Mouse (Mus musculus) mouse embryonic stem cell (cell line): ENCODE results near the gene Ppp1r27.
"Not testable (repeated sequence)": the region's sequence is repeated elsewhere in the genome, so short reads cannot be mapped to it uniquely, and the experiment has no call there.

Experiments used
- in situ Hi-C, 2 experiments: fragments of 300-500 bp; cut with MboI; formaldehyde crosslinking; loops; 1 replicate in 1 of 2; 3 replicates in 1 of 2; pipeline ENCODE4 v1.14.3; 2019 to 2020; ENCODE audit warnings: low sequenced_read_pairs in 2 of 2, low pct_unique_long_range_greater_than_20kb in 1 of 2, mixed read lengths in 1 of 2; ENCODE audit not compliant: unreplicated experiment in 1 of 2

The Ppp1r27 gene

GRCm38 (mm10) chr11:120525959-120526358 is 25.0 kb downstream of the Ppp1r27 start:
- in situ Hi-C loops = no loop called here

- in situ Hi-C loops = no loop called here
Observed at GRCm38 (mm10) chr11:120522581-120522980, 28.4 kb downstream of the Ppp1r27 start.

DNA sequence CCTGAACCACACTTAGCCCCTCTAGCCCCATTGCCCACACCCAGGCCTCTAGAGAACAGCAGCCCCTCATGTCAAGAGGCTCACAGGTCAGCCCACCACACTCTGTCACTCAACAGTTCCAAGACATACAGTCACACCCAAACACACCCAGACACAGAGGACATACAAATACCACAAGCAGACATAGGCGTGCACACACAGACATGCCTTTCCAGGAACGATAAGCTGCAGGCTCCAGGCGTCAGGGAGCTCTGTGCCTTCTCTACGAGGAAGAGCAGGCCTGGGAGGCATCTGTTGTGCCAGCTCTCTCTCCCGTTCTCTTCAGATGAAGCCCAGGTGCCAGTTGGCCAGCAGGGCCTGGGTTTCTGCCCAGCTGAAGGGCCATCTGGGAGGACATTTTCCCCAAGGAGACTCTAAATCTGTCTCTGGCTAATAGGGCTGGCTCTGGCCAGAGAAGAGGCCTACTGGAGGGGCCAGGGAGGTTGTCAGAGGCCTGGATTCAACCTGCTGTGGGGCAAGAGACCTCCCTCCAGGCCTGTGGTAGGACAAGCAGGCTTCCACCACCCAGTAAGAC is 29.9 kb downstream of the Ppp1r27 start:
- in situ Hi-C loops = no loop called here

DNA sequence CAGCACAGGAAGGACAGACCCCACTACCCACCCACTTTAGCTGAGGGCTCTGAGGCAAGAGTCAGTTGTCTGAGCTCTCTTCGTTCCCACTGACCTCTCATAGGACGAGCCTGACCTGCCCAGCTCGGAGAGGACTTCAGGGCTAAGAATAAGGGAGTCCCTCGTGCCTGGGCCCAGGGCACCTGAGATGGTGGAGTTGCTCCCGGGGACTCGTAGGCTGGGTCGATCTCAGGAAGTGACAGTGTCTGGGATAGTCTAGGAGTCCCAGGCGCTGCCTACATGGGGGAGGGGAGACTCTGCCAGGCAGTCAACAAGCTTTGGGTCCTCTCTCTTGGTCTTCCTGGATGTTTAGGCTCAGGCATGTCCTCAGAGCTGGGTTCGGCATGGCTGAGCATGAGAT is 30.4 kb downstream of the Ppp1r27 start:
- in situ Hi-C loops = no loop called here

DNA sequence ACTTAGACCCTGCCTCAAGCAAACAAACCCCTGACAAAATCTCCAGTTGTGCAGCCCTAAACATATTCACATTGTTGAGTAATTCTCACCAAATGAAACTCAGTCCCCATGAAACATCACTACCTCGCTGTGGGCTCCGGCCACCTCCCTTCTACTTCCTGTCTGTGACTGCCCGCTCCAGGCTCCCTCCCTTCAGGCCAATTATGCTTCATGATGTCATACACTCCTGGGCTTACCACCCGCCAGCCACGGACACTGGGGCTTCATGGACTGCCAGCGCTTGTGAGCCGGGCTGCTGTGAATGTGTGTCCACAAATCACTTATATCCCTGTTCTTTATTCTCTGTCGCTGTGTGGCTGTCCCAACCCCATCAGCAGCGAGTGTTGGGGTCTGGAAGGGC is 31.2 kb downstream of the Ppp1r27 start:
- in situ Hi-C loops = loop anchor here in 1 of 2 experiments (5.0 kb wide), 1 partner anchor 43 kb away; no protein-coding TSS in a partner anchor

DNA sequence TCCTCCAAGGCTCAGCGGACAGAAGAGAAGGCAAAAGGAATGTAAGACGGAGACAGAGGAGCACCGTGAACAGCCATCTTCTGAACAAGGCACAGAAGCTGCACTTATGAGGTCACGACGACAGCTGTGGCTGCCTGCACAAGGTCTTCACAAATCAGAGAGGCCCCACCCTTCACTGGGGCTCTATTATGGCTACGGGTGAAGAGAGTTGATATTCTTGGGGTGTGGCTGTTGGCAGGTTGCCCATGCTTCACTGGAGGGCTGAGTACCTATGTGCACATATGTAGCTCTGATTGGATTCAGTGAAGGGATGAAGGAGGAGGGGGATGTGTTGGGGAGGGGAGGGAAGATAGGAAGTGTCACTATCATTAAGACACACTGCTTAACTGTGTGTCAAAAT is 32.4 kb downstream of the Ppp1r27 start:
- in situ Hi-C loops = loop anchor here in 1 of 2 experiments (5.0 kb wide), 1 partner anchor 44 kb away; no protein-coding TSS in a partner anchor

DNA sequence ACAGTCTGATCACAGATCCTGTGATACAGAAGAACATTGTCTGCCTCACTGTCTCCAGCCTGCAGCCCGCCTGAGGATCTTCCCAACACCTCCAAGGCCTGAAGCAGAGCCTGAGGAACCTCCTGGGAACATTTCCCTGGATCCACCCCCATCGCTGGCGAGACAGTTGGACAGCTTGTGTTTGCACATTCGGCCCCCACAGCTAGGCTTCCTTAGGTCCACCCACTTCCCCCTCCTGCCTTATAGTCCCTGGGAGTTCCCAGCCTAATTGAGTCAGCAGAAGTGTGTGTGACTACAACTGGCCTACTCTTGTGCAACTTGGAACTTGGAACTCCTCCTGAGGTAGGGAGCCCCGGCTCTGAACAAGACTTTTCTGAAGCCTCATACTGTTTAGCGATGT is 32.9 kb downstream of the Ppp1r27 start:
- in situ Hi-C loops = loop anchor here in 1 of 2 experiments (5.0 kb wide), 1 partner anchor 44 kb away; no protein-coding TSS in a partner anchor

DNA sequence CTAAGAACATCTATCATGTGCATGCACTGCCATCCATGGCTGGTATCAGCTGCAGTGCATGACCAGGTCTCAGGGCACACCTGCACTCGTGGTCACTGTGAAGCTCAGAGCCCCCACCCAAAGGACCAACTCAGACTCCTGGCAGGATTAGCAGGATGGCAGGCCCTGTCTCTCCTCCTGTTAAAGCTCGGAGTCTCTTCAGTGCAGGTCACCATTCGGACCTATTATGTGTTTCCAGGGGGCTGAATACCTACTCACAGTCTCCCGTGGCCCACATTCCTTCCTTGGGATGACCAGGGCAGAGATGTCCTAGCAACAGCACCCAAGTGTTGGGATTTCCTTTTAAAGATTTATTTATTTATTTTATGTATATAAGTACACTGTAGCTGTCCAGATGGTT is 33.8 kb downstream of the Ppp1r27 start:
- in situ Hi-C loops = loop anchor here in 1 of 2 experiments (5.0 kb wide), 1 partner anchor 45 kb away; no protein-coding TSS in a partner anchor

- in situ Hi-C loops = loop anchor here in 1 of 2 experiments (5.0 kb wide), 1 partner anchor 47 kb away; no protein-coding TSS in a partner anchor
Observed at GRCm38 (mm10) chr11:120515611-120516010, 35.3 kb downstream of the Ppp1r27 start.

DNA sequence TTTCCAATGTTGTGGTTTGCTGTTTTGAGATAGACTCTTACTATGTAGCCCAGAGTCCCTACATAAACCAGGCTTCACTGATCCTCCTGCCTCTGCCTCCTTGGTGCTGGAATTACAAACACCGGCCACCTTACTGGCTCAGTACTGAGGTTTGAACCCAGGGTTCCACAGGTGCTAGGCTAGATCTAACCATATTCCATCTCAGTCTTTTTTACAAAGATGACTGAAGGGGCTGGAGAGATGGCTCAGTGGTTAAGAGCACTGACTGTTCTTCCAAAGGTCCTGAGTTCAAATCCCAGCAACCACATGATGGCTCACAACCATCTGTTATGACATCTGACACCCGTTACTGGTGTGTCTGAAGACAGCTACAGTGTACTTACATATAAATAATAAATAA is 36.7 kb downstream of the Ppp1r27 start:
- in situ Hi-C loops = not testable (repeated sequence)

GRCm38 (mm10) chr11:120512790-120513453 is 38.0 kb downstream of the Ppp1r27 start:
- in situ Hi-C loops = no loop called here

DNA sequence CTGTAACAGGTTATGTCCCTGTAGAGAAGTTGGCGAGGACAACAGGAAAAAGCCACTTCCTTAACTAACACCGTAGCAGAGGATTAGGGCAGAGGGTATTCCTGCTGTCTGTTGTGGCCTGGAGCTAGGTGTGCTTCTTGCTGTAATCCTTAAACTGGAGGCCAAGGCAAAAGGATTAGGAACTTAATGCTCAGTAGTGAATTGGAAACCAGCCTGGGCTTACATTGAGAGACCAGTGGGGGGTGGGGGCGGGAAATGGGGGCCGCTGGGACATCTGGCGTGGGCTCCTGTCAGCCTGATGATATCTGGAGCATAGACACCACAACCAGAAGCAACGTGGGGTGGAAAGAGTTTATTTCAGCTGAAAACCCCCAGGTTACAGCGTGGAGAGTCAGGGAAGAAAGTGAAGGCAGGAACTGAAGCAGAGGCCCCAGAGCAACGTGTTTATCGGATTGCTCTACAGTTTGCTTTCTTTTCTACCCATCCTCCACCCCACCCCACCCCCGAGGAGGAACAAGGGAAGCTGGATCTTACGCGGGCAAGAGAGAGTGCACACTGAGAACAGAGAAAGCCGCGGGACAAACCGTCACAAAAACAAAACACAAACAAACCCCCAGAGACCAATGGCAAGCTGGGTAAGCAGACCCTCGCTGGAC is 40.4 kb downstream of the Ppp1r27 start:
- in situ Hi-C loops = no loop called here

GRCm38 (mm10) chr11:120509940-120510339 is 41.0 kb downstream of the Ppp1r27 start:
- in situ Hi-C loops = no loop called here

GRCm38 (mm10) chr11:120508290-120508870 is 42.6 kb downstream of the Ppp1r27 start:
- in situ Hi-C loops = no loop called here

DNA sequence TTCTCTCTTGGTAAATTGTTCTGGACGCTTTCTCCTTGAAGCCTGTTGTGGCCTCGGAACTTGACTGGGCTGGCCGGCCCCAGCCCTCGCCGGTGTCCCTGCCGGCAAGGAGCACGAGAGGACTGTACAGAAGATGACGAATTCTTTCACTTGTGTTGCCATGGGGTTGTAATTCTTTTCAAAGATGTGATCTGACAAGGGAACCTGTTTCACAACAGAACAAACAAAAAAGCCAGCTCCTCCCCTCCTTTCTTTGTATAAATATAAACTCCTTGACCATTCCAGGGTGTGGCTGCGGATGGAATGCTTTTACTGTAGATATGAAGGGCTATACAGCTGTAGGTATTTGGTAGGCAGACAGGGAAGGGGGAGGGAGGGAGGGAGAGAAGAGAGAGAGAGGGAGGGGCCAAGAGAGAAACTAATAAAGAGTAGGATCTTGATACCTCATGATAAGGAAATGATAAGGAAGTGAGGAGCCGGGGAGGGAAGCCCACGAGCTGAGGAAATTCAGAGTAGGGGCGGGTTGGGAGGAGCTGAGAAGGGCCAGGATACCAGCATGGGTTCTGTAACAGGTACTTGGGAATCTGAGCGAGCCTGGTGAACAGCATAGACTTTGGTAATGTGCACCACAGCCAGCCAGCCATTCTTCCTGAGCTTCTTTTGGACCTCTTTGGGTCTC is 43.2 kb downstream of the Ppp1r27 start:
- in situ Hi-C loops = no loop called here

DNA sequence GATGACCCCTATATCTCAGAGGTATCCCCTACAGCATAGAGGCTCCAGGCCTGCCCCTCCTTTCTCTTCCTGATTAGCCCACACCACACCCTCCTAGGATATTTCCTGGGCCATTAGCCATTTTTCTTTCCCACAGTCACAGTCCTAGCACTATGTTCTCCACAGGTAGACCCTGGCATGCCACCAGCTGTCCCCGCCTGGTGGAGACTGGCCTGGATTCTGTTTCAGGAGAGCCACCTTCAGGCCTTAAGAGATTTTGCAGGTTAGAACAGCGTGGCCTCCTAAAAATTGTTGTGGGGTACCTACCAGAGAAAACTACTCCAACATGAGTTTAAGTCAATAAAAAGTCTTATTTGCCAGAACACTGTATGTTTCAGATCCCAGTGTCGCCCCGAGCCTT is 44.0 kb downstream of the Ppp1r27 start:
- in situ Hi-C loops = no loop called here

GRCm38 (mm10) chr11:120505661-120506060 is 45.3 kb downstream of the Ppp1r27 start:
- in situ Hi-C loops = no loop called here

DNA sequence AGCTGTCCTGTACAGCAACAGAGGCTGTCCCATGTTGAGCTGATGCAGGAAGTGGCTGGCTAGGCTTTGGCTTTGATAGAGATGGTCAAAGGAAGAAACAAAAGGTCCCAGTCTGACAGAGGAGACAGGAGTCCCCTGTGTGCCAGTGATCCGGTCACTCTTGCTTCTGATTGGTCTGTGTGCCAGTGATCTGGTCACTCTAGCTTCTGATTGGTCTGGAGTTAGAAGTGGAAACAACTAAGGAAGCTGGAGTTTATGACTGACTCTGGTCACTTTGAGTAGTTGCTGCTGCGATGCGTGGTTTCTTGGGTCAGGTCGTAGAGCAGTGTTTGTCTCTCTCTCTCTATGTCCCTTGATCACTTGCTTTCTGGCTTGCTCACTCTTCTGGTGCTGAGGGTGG is 49.2 kb downstream of the Ppp1r27 start:
- in situ Hi-C loops = no loop called here

- in situ Hi-C loops = no loop called here
Observed at GRCm38 (mm10) chr11:120501018-120501417, 49.9 kb downstream of the Ppp1r27 start.
